In genomic region chr2:146855599-146856039, GRCm38 (mm10) we compare ENCODE assay signal across 8 mouse cellular contexts. TPM values are rescaled to one million over a fixed set of nuclear protein-coding genes. Genes with fewer than 3 reads are reported as not detected.
DNase-seq lines count a peak whose midpoint lies in the region; ATAC-seq and TF ChIP-seq lines count a peak whose summit lies in the region.

Gene Kiz, plus strand, starts transcription at chr2:146855864.

- H3K27ac ChIP-seq in cortical plate, adult 2 months (ENCODE audit: insufficient read depth, low read length), result peak within 1 kb of the TSS; percentile 71; the same call in 1 of the 2 replicates

- H3K4me3 ChIP-seq in cortical plate, adult 2 months (ENCODE audit: insufficient read depth, low read length), result peak within 1 kb of the TSS; percentile 92

- no peak for TF ChIP-seq CTCF in cortical plate, adult 2 months (IDR thresholded peaks at IDR 0.05; ENCODE audit: extremely low read depth, insufficient read depth, low read length)

- peak; percentile 78; the same call in 1 of the 2 replicates for TF ChIP-seq POLR2A in cortical plate, adult 2 months (IDR thresholded peaks at IDR 0.05; ENCODE audit: extremely low read depth, insufficient read depth, low read length)

- no peaks in the 10 kb centered on the region for H3K4me1 ChIP-seq in cortical plate, adult 2 months (ENCODE audit: control insufficient read depth, insufficient read depth, low read length)

- DNase-seq in adipocyte (ENCODE audit: low spot score), result peak; percentile 95
- DNase-seq in gastrocnemius, adult 8-10 months (ENCODE audit: low spot score in 2 of 2), result peak; percentile 86 to 91
- DNase-seq in induced T-regulatory cell, adult 2 months (ENCODE audit: low read depth), result peak; percentile 96
- peak; percentile 85 to 89 for DNase-seq in left cerebral cortex, adult 8-10 months (ENCODE audit: low spot score in 2 of 2)
- DNase-seq in right cerebral cortex, adult 18-20 months, result peak; percentile 93
- DNase-seq in urinary bladder, adult 2 months (ENCODE audit: low spot score), result peak; percentile 87

- peak; percentile 96 for ATAC-seq in megakaryocyte, adult 5-6 weeks (ENCODE audit: poor library complexity, severe bottlenecking)

RNA-seq across cellular contexts. Expression of gene Kiz, which starts in this region (rescaled TPM):
- polyA plus RNA-seq in cortical plate, adult 2 months (2012; rRNA removed), result 13.8 and 16.0 TPM in 2 replicates
- total RNA-seq in gastrocnemius, adult 8-10 months (2022), result 10 to 100 TPM; 46.2 to 61.5 (median 53.7) TPM
- total RNA-seq in left cerebral cortex, adult 8-10 months (2022), result 10 to 100 TPM; 24.2 to 26.9 (median 25.5) TPM
- 40.8 and 49.4 TPM in 2 replicates for total RNA-seq in megakaryocyte, adult 5-6 weeks (2015)
- total RNA-seq in megakaryocyte, adult 5-6 weeks (2017), result 27.0 and 27.4 TPM in 2 replicates
- 24.0 and 24.9 TPM in 2 replicates for polyA plus RNA-seq in urinary bladder, adult 2 months (2012; rRNA removed)

Comparison
In these comparisons a context has a peak if more than half of its experiments do, and no peak if none do; other contexts are left out.
1. Peak in every context shown above with its lines: DNase-seq, ATAC-seq, H3K4me3 ChIP-seq and H3K27ac ChIP-seq.